Mouse (Mus musculus) liver, embryonic 14.5 days (tissue): ENCODE data around the gene Tmem229b.

Experiments
- CTCF ChIP-seq: IDR thresholded peaks from 2 replicates; pipeline ENCODE4 v1.5.1; 2016; ENCODE audit warnings: antibody characterized with exemption, low read depth, control low read depth
- EP300 ChIP-seq: IDR thresholded peaks from 2 replicates; pipeline ENCODE4 v1.6.1; 2016; ENCODE audit warnings: antibody characterized with exemption, low read depth

DNA sequence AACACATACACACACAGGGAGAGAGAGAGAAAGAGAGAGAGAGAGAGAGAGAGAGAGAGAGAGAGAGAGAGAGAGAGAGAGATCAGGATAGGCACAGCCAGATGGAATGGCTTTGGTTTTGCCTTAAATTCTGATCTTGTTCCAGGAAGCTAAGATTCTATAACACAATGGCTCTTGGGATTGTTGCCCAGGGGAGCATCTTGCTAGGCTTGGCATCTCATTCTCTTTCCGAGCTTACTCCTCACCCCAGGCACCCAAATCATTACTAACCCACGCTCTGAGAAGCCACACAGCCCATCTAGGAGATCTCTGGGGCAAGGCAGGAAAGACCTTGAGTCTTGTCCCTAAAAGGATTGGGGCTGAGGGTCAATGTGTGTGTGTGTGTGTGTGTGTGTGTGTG is 33.6 kb downstream of the Tmem229b start:
- TF ChIP-seq CTCF, result no peak
- no peak for TF ChIP-seq EP300
